Mouse (Mus musculus) heart, postnatal 0 days (tissue): Measurements from ENCODE around the gene Rbms1. TPM values are rescaled to one million over a fixed set of nuclear protein-coding genes. Genes with fewer than 3 reads are reported as not detected.

Source experiments
- ATAC-seq: fragments of 200-750 bp; cut with Nextera tagmentation; 2 replicates; pipeline ENCODE4 v1.8.0; 2017; ENCODE audit warnings: low read depth, moderate number of reproducible peaks, moderate library complexity; ENCODE audit not compliant: insufficient read depth
- DNase-seq: peaks from one replicate; pipeline ENCODE4 v3.0.0-alpha.2; 2016; ENCODE audit warnings: low spot score
- H3K27ac ChIP-seq: fragments of 300-500 bp; sonication (generic); 2 replicates; pipeline ENCODE4 v1.5.1; 2014; ENCODE audit warnings: low read depth, mild to moderate bottlenecking
- H3K27me3 ChIP-seq: fragments of 300-500 bp; sonication (generic); 2 replicates; pipeline ENCODE4 v1.6.1; 2014; ENCODE audit warnings: low read length, mixed read lengths; ENCODE audit not compliant: control insufficient read depth, insufficient read depth
- H3K36me3 ChIP-seq: fragments of 300-500 bp; sonication (generic); replicated peaks from 2 replicates; pipeline ENCODE4 v1.6.1; 2014; ENCODE audit warnings: low read length, mixed read lengths; ENCODE audit not compliant: control insufficient read depth, insufficient read depth
- H3K4me1 ChIP-seq: fragments of 300-500 bp; sonication (generic); 2 replicates; pipeline ENCODE4 v1.6.1; 2014; ENCODE audit warnings: antibody characterized with exemption; ENCODE audit not compliant: control insufficient read depth, insufficient read depth
- H3K4me2 ChIP-seq: fragments of 300-500 bp; sonication (generic); 2 replicates; pipeline ENCODE4 v1.6.1; 2014; ENCODE audit warnings: low read depth, mild to moderate bottlenecking, low read length, moderate library complexity
- H3K4me3 ChIP-seq: fragments of 300-500 bp; sonication (generic); 2 replicates; pipeline ENCODE4 v1.5.1; 2014; ENCODE audit warnings: low read depth, low read length
- H3K9ac ChIP-seq: fragments of 300-500 bp; sonication (generic); replicated peaks from 2 replicates; pipeline ENCODE4 v1.6.1; 2014; ENCODE audit warnings: low read depth, low read length, mixed read lengths
- H3K9me3 ChIP-seq: fragments of 300-500 bp; sonication (generic); replicated peaks from 2 replicates; pipeline ENCODE4 v1.6.1; 2016; ENCODE audit warnings: low read length; ENCODE audit not compliant: control insufficient read depth
- CTCF ChIP-seq: IDR thresholded peaks from 2 replicates; pipeline ENCODE4 v1.5.1; 2016; ENCODE audit warnings: antibody characterized with exemption, control low read depth, low read depth
- EP300 ChIP-seq: IDR thresholded peaks from 2 replicates; pipeline ENCODE4 v1.6.1; 2016; ENCODE audit warnings: antibody characterized with exemption, low read depth
- WGBS: fragments of 180-500 bp; shearing (Covaris S2); extraction: QIAGEN DNeasy Blood & Tissue Kit; methylation state at CpG from one replicate; pipeline ENCODE4 v1.1.7; 2014; 5-methylcytosine and 5-hydroxymethylcytosine counted together
- polyA plus RNA-seq: library from polyadenylated mRNA; unstranded; fragments of >200 nt; fragmentation: Nextera tagmentation; extraction: Ambion mirVana; gene quantifications from 2 replicates; pipeline ENCODE4 v1.2.1, GENCODE M21; 2015
- total RNA-seq: library from RNA; depleted of rRNA; stranded (reverse); fragments of >200 nt; gene quantifications from 2 replicates; pipeline ENCODE4 v1.2.3, GENCODE M21; 2014; ENCODE audit warnings: low replicate concordance

The Rbms1 gene
- total and polyA plus RNA-seq, 2 experiments from 2014 or later = 52.8 to 56.2 TPM

GRCm38 (mm10) chr2:60814788-60815187 is 148.2 kb downstream of the Rbms1 start:
- 21% methylated on average over 6 of the region's 6 CpGs for WGBS
- H3K36me3 ChIP-seq = no peaks in the 10 kb centered on the region
- ATAC-seq = peak; percentile 42
- no peak overlapping the region for H3K4me3 ChIP-seq
- H3K4me1 ChIP-seq = peaks cover 38% of the 10 kb centered on the region
- H3K27me3 ChIP-seq = no peaks in the 10 kb centered on the region
- no peaks in the 10 kb centered on the region for H3K9me3 ChIP-seq
- H3K4me2 ChIP-seq = peak overlapping the region; percentile 7; the same call in 1 of the 2 replicates
- TF ChIP-seq EP300 = no peak
- no peak for TF ChIP-seq CTCF
- DNase-seq = peak; percentile 70
- H3K9ac ChIP-seq = no peak overlapping the region
- peak overlapping the region; percentile 46 for H3K27ac ChIP-seq

- Histone ChIP-seq H3K4me3 (no peak overlapping the region), H3K4me1 (peaks cover 47% of the 10 kb centered on the region), H3K9me3 (no peaks in the 10 kb centered on the region), H3K4me2 (no peak overlapping the region), H3K27ac (peak overlapping the region; percentile 60; the same call in 1 of the 2 replicates), H3K27me3 (no peaks in the 10 kb centered on the region), H3K9ac (no peak overlapping the region), H3K36me3 (no peaks in the 10 kb centered on the region)
- no peak for DNase-seq
- TF ChIP-seq CTCF (no peak), EP300 (no peak)
- WGBS = 65% methylated on average over 12 of the region's 12 CpGs
- ATAC-seq = no peak
Measured at GRCm38 (mm10) chr2:60812949-60813348, 150.0 kb downstream of the Rbms1 start.

- ATAC-seq (peak; percentile 61), DNase-seq (peak; percentile 74)
- H3K36me3 ChIP-seq = no peaks in the 10 kb centered on the region
- no peaks in the 10 kb centered on the region for H3K9me3 ChIP-seq
- no peaks in the 10 kb centered on the region for H3K27me3 ChIP-seq
- no peak overlapping the region for H3K9ac ChIP-seq
- TF ChIP-seq CTCF (peak; percentile 8; the same call in 1 of the 2 replicates), EP300 (no peak)
- H3K4me2 ChIP-seq = no peak overlapping the region
- no peak overlapping the region for H3K4me3 ChIP-seq
- peaks cover 50% of the 10 kb centered on the region for H3K4me1 ChIP-seq
- H3K27ac ChIP-seq = peak overlapping the region; percentile 72
Measured at GRCm38 (mm10) chr2:60810617-60811016, 152.4 kb downstream of the Rbms1 start.

- H3K9ac ChIP-seq = no peak overlapping the region
- H3K36me3 ChIP-seq = no peaks in the 10 kb centered on the region
- TF ChIP-seq EP300 = no peak
- TF ChIP-seq CTCF = no peak
- DNase-seq (no peak), ATAC-seq (peak; percentile 45; the same call in 1 of the 2 replicates)
- WGBS = 59% methylated on average over 7 of the region's 7 CpGs
- no peak overlapping the region for H3K4me2 ChIP-seq
- no peaks in the 10 kb centered on the region for H3K27me3 ChIP-seq
- peaks cover 46% of the 10 kb centered on the region for H3K4me1 ChIP-seq
- H3K27ac ChIP-seq = peak overlapping the region; percentile 72
- H3K4me3 ChIP-seq = no peak overlapping the region
- H3K9me3 ChIP-seq = no peaks in the 10 kb centered on the region
Measured at GRCm38 (mm10) chr2:60809441-60809921, 153.5 kb downstream of the Rbms1 start.

GRCm38 (mm10) chr2:60808822-60809221 is 154.2 kb downstream of the Rbms1 start:
- TF ChIP-seq CTCF (no peak), EP300 (no peak)
- 71% methylated on average over 6 of the region's 6 CpGs for WGBS
- Histone ChIP-seq H3K4me2 (no peak overlapping the region), H3K4me3 (no peak overlapping the region), H3K9me3 (no peaks in the 10 kb centered on the region), H3K9ac (no peak overlapping the region), H3K27me3 (no peaks in the 10 kb centered on the region), H3K36me3 (no peaks in the 10 kb centered on the region), H3K27ac (peak overlapping the region; percentile 72), H3K4me1 (peaks cover 39% of the 10 kb centered on the region)
- ATAC-seq (no peak), DNase-seq (no peak)
